7 mouse cellular contexts compared by ENCODE assay signal in the genomic region with DNA sequence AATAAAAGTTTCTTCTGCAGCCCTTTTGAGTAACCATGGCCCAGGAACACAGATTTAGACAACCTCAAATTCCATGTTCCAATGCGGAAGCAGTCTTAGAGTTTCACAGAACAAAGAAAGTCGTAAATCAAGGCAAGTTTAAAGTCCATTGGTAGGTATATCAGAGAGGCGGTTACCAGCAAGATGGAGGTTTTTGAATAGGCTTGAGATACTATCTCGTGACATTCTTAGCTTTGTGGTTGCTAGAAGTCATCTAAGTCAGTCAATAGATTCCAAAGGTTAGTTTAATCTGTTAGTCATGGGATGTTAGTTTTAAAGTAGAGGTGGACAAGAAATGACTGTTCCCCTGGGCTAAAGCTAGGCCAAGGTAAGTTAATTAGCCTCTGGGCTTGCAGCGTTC. TPM values are rescaled to one million over a fixed set of nuclear protein-coding genes. Genes with fewer than 3 reads are reported as not detected.
DNase-seq lines count a peak whose midpoint lies in the region; ATAC-seq and TF ChIP-seq lines count a peak whose summit lies in the region.

A gene (minus strand): TSS at position 89 of the 400 bp plus-strand sequence.

- no peaks in the 10 kb centered on the region for H3K9me3 ChIP-seq in E14TG2a.4 (ENCODE audit: low read length)
- no peaks in the 10 kb centered on the region for H3K9me3 ChIP-seq in G1E (replicated peaks)
- H3K9me3 ChIP-seq in forebrain, postnatal 0 days (ENCODE audit: low read length): no peaks in the 10 kb centered on the region
- no peaks in the 10 kb centered on the region for H3K9me3 ChIP-seq in hindbrain, embryonic 16.5 days (ENCODE audit: control insufficient read depth, low read length)
- H3K9me3 ChIP-seq in liver, embryonic 12.5 days (replicated peaks): no peaks in the 10 kb centered on the region
- H3K9me3 ChIP-seq in stomach, postnatal 0 days (ENCODE audit: control insufficient read depth, low read length): no peaks in the 10 kb centered on the region

- peak within 1 kb of the TSS; percentile 70 for H3K9ac ChIP-seq in forebrain, postnatal 0 days
- peak within 1 kb of the TSS; percentile 87 for H3K9ac ChIP-seq in hindbrain, embryonic 16.5 days (ENCODE audit: low read depth, low read length)
- H3K9ac ChIP-seq in liver, embryonic 12.5 days: peak within 1 kb of the TSS; percentile 68
- H3K9ac ChIP-seq in stomach, postnatal 0 days (ENCODE audit: low read length): peak within 1 kb of the TSS; percentile 93

- H3K4me3 ChIP-seq in E14TG2a.4 (replicated peaks; ENCODE audit: low read length) (peak within 1 kb of the TSS; percentile 91), G1E (ENCODE audit: low read depth, low read length) (peak within 1 kb of the TSS; percentile 35; the same call in 1 of the 2 replicates)
- peak within 1 kb of the TSS; percentile 70 for H3K4me3 ChIP-seq in forebrain, postnatal 0 days (ENCODE audit: low read depth, low read length)
- H3K4me3 ChIP-seq in hindbrain, embryonic 16.5 days (ENCODE audit: low read length): peak within 1 kb of the TSS; percentile 91
- H3K4me3 ChIP-seq in liver, embryonic 12.5 days: peak within 1 kb of the TSS; percentile 60
- peak within 1 kb of the TSS; percentile 78 for H3K4me3 ChIP-seq in stomach, postnatal 0 days (ENCODE audit: low read depth, low read length)

- no peak for ATAC-seq in G1E (ENCODE audit: extremely low read depth, insufficient number of reproducible peaks, low FRiP score, poor library complexity, severe bottlenecking)
- ATAC-seq in forebrain, postnatal 0 days: no peak
- ATAC-seq in hindbrain, embryonic 16.5 days: no peak
- ATAC-seq in liver, embryonic 12.5 days: no peak
- ATAC-seq in stomach, postnatal 0 days (ENCODE audit: low FRiP score, low TSS enrichment): peak; percentile 83

- H3K27ac ChIP-seq in forebrain, postnatal 0 days (ENCODE audit: low read depth, low read length): no peak within 1 kb of the TSS
- peak within 1 kb of the TSS; percentile 62 for H3K27ac ChIP-seq in hindbrain, embryonic 16.5 days (ENCODE audit: low read depth, low read length)
- 0 out of 2 replicates have a peak within 1 kb of the TSS, but pooled peaks have one; percentile 14 for H3K27ac ChIP-seq in liver, embryonic 12.5 days
- H3K27ac ChIP-seq in stomach, postnatal 0 days (replicated peaks): peak within 1 kb of the TSS; percentile 95

- H3K4me1 ChIP-seq in E14TG2a.4 (replicated peaks; ENCODE audit: low read depth, low read length): peaks cover 8% of the 10 kb centered on the region
- H3K4me1 ChIP-seq in G1E (ENCODE audit: insufficient read depth, low read depth, low read length): peaks cover 4% of the 10 kb centered on the region; the same call in 1 of the 2 replicates
- H3K4me1 ChIP-seq in forebrain, postnatal 0 days (ENCODE audit: insufficient read depth): 0 out of 2 replicates have a peak, but pooled peaks cover 4% of the 10 kb centered on the region
- peaks cover 10% of the 10 kb centered on the region for H3K4me1 ChIP-seq in hindbrain, embryonic 16.5 days (ENCODE audit: control insufficient read depth, insufficient read depth, low read depth, low read length)
- 0 out of 2 replicates have a peak, but pooled peaks cover 2% of the 10 kb centered on the region for H3K4me1 ChIP-seq in liver, embryonic 12.5 days
- no peaks in the 10 kb centered on the region for H3K4me1 ChIP-seq in stomach, postnatal 0 days (replicated peaks; ENCODE audit: control insufficient read depth, insufficient read depth)

- peaks cover 11% of the 10 kb centered on the region for H3K27me3 ChIP-seq in E14TG2a.4 (ENCODE audit: insufficient read depth, low read length)
- peaks cover 15% of the 10 kb centered on the region; the same call in 1 of the 2 replicates for H3K27me3 ChIP-seq in G1E (ENCODE audit: insufficient read depth, low read length)
- no peaks in the 10 kb centered on the region for H3K27me3 ChIP-seq in forebrain, postnatal 0 days (ENCODE audit: insufficient read depth, low read length)
- no peaks in the 10 kb centered on the region for H3K27me3 ChIP-seq in hindbrain, embryonic 16.5 days (replicated peaks; ENCODE audit: control insufficient read depth, insufficient read depth, low read length)
- H3K27me3 ChIP-seq in liver, embryonic 12.5 days (replicated peaks): peaks cover 37% of the 10 kb centered on the region
- no peaks in the 10 kb centered on the region for H3K27me3 ChIP-seq in stomach, postnatal 0 days (ENCODE audit: control insufficient read depth, insufficient read depth, low read length)

- DNase-seq in G1E (ENCODE audit: low spot score): no peak
- no peak for DNase-seq in forebrain, postnatal 0 days
- DNase-seq in stomach, postnatal 0 days (ENCODE audit: low spot score): no peak
- DNase-seq in right cerebral cortex, adult 18-20 months: no peak

- no peak for TF ChIP-seq EP300 in stomach, postnatal 0 days (optimal IDR thresholded peaks at IDR 0.05)

- H3K36me3 ChIP-seq in E14TG2a.4 (ENCODE audit: insufficient read depth, low read length) (no peaks in the 10 kb centered on the region), G1E (replicated peaks) (no peaks in the 10 kb centered on the region)
- no peaks in the 10 kb centered on the region for H3K36me3 ChIP-seq in forebrain, postnatal 0 days (ENCODE audit: insufficient read depth)
- H3K36me3 ChIP-seq in hindbrain, embryonic 16.5 days (ENCODE audit: control insufficient read depth, insufficient read depth, low read length): no peaks in the 10 kb centered on the region
- H3K36me3 ChIP-seq in liver, embryonic 12.5 days: no peaks in the 10 kb centered on the region
- H3K36me3 ChIP-seq in stomach, postnatal 0 days (ENCODE audit: control insufficient read depth, insufficient read depth, low read length): no peaks in the 10 kb centered on the region

- 47% methylated on average over 5 of the region's 5 CpGs for WGBS in forebrain, postnatal 0 days
- WGBS in hindbrain, embryonic 16.5 days: 38% methylated on average over 5 of the region's 5 CpGs
- 36% methylated on average over 5 of the region's 5 CpGs for whole genome bisulfite sequencing in liver, embryonic 12.5 days (ENCODE audit: insufficient replicate concordance)
- 36% methylated on average over 5 of the region's 5 CpGs for WGBS in stomach, postnatal 0 days

- peak within 1 kb of the TSS; percentile 94 for H3K4me2 ChIP-seq in forebrain, postnatal 0 days (ENCODE audit: low read depth)
- H3K4me2 ChIP-seq in hindbrain, embryonic 16.5 days (ENCODE audit: low read length): peak within 1 kb of the TSS; percentile 96
- H3K4me2 ChIP-seq in liver, embryonic 12.5 days: peak within 1 kb of the TSS; percentile 78
- H3K4me2 ChIP-seq in stomach, postnatal 0 days (replicated peaks; ENCODE audit: low read depth): peak within 1 kb of the TSS; percentile 94

- TF ChIP-seq CTCF in E14TG2a.4 (conservative IDR thresholded peaks at IDR 0.05; ENCODE audit: low read length): no peak
- TF ChIP-seq CTCF in G1E (IDR thresholded peaks at IDR 0.05; ENCODE audit: low read depth, low read length): no peak
- no peak for TF ChIP-seq CTCF in forebrain, postnatal 0 days (IDR thresholded peaks at IDR 0.05; ENCODE audit: low read depth)
- TF ChIP-seq CTCF in stomach, postnatal 0 days (IDR thresholded peaks at IDR 0.05; ENCODE audit: low read depth): no peak

RNA-seq across cellular contexts. Expression of the gene that starts here (rescaled TPM):
- 1.1 TPM in 1 of 2 replicates, not detected in the other for total RNA-seq in G1E (2014; fragmentation: Nextera tagmentation)
- 0.23 and 0.44 TPM in 2 replicates for total RNA-seq in G1E (2017)
- polyA plus RNA-seq in G1E (2012): 0.03 TPM in 1 of 2 replicates, not detected in the other
- 46.7 and 50.2 TPM in 2 replicates for total RNA-seq in forebrain, postnatal 0 days (2014; rRNA removed)
- 6.0 and 10.7 TPM in 2 replicates for polyA plus RNA-seq in forebrain, postnatal 0 days (2015; fragmentation: Nextera tagmentation; extraction: Ambion mirVana)
- polyA plus RNA-seq in hindbrain, embryonic 16.5 days (2015; fragmentation: Nextera tagmentation; extraction: Ambion mirVana): 15.8 and 16.7 TPM in 2 replicates
- polyA plus RNA-seq in liver, embryonic 12.5 days (2016; fragmentation: Nextera tagmentation; extraction: Ambion mirVana): 2.5 and 3.2 TPM in 2 replicates
- 4.6 and 4.7 TPM in 2 replicates for polyA plus RNA-seq in stomach, postnatal 0 days (2015; fragmentation: Nextera tagmentation; extraction: Ambion mirVana)

Comparison
In these comparisons a context has a peak if more than half of its experiments do, and no peak if none do; other contexts are left out.
1. RNA of the gene that starts here (total RNA-seq): 46.7 to 50.2 TPM in forebrain, postnatal 0 days; 0.23 to 1.1 TPM in G1E; every median in the first group is over 10 times any median in the second.
2. H3K4me3 ChIP-seq: peak in every context shown above with its lines; median percentile 91 in E14TG2a.4; 91 in hindbrain, embryonic 16.5 days; 78 in stomach, postnatal 0 days; 70 in forebrain, postnatal 0 days; 60 in liver, embryonic 12.5 days; 35 in G1E.
3. Peak in every context shown above with its lines, with median percentiles within 50 percentile points of each other: H3K4me2 ChIP-seq and H3K9ac ChIP-seq.